Mouse (Mus musculus) bone marrow, adult 2 months (tissue): ENCODE measurements at regions not wholly inside any gene's neighbourhood (a gene's known extent, or its start where the extent isn't known, plus 50 kb on each side); places are given as distances from the start of the nearest gene placed in this dataset.

ENCODE experiments used
- H3K27ac ChIP-seq: fragments of 200-500 bp; 2 replicates; pipeline ENCODE4 v1.5.1; 2012; ENCODE audit warnings: low read depth, mild to moderate bottlenecking, control low read depth, inconsistent platforms, low read length; ENCODE audit not compliant: control insufficient read depth, poor library complexity, insufficient read depth
- H3K4me1 ChIP-seq: fragments of 200-500 bp; 2 replicates; pipeline ENCODE4 v1.6.1; 2011; ENCODE audit warnings: low read length; ENCODE audit not compliant: control insufficient read depth, insufficient read depth
- H3K4me3 ChIP-seq: fragments of 200-500 bp; replicated peaks from 2 replicates; pipeline ENCODE3; 2011; ENCODE audit warnings: mild to moderate bottlenecking, low read depth, low read length, control low read depth; ENCODE audit not compliant: control insufficient read depth
- CTCF ChIP-seq: fragments of 200-500 bp; IDR thresholded peaks from 2 replicates; pipeline ENCODE4 v1.5.1; 2011; ENCODE audit warnings: low read length, control low read depth; ENCODE audit not compliant: control insufficient read depth, insufficient read depth
- POLR2A ChIP-seq: fragments of 200-500 bp; IDR thresholded peaks from 2 replicates; pipeline ENCODE4 v1.6.1; 2011; ENCODE audit warnings: low read depth, mild to moderate bottlenecking, control low read depth, low read length, borderline replicate concordance; ENCODE audit not compliant: control insufficient read depth
- WGBS: fragments of 180-500 bp; shearing (Covaris S2); methylation state at CpG from one replicate; pipeline ENCODE4 v1.1.7; 2018; 5-methylcytosine and 5-hydroxymethylcytosine counted together

- Histone ChIP-seq H3K4me3 (no peak overlapping the region), H3K4me1 (peaks cover 11% of the 10 kb centered on the region; the same call in 1 of the 2 replicates), H3K27ac (no peak overlapping the region)
- 72% methylated on average over 7 of the region's 7 CpGs for WGBS
- no peak for TF ChIP-seq POLR2A
- TF ChIP-seq CTCF: no peak
These were observed 174.6 kb upstream of the Spdye4c start for GRCm38 (mm10) chr2:128416416-128416815.

- TF ChIP-seq CTCF: no peak
- no peak for TF ChIP-seq POLR2A
These were observed 172.0 kb upstream of the Spdye4c start for GRCm38 (mm10) chr2:128418960-128419359.

GRCm38 (mm10) chr2:128420406-128420805 lies 170.6 kb upstream of the Spdye4c start:
- TF ChIP-seq CTCF: no peak
- TF ChIP-seq POLR2A: no peak
- Histone ChIP-seq H3K4me3 (peak overlapping the region; percentile 38), H3K27ac (peak overlapping the region; percentile 22; the same call in 1 of the 2 replicates), H3K4me1 (peaks cover 14% of the 10 kb centered on the region)
- WGBS: 41% methylated on average over 10 of the region's 10 CpGs

More at GRCm38 (mm10) chr2:128418960-128419359, 172.0 kb upstream of the Spdye4c start:
- no peak overlapping the region for H3K4me3 ChIP-seq
- WGBS: 42% methylated on average over 3 of the region's 3 CpGs
- H3K4me1 ChIP-seq: peaks cover 14% of the 10 kb centered on the region
- no peak overlapping the region; the same call in 1 of the 2 replicates for H3K27ac ChIP-seq

- Histone ChIP-seq H3K4me3 (no peak overlapping the region), H3K27ac (0 out of 2 replicates have a peak overlapping the region, but pooled peaks have one; percentile 9), H3K4me1 (peaks cover 11% of the 10 kb centered on the region)
- 30% methylated on average over 6 of the region's 6 CpGs for WGBS
- no peak for TF ChIP-seq POLR2A
- TF ChIP-seq CTCF: peak; percentile 67
These were observed 168.3 kb upstream of the Spdye4c start for GRCm38 (mm10) chr2:128422677-128423076.

- Histone ChIP-seq H3K4me1 (peaks cover 11% of the 10 kb centered on the region), H3K4me3 (no peak overlapping the region), H3K27ac (no peak overlapping the region)
- 55% methylated on average over 7 of the region's 7 CpGs for WGBS
- TF ChIP-seq CTCF: no peak
- TF ChIP-seq POLR2A: no peak
These were observed 166.8 kb upstream of the Spdye4c start for GRCm38 (mm10) chr2:128424236-128424635.

GRCm38 (mm10) chr2:128427181-128427880 lies 163.7 kb upstream of the Spdye4c start:
- peak overlapping the region; percentile 68 for H3K4me3 ChIP-seq
- WGBS: 67% methylated on average over 6 of the region's 6 CpGs
- peak overlapping the region; percentile 83; the same call in 1 of the 2 replicates for H3K27ac ChIP-seq
- TF ChIP-seq POLR2A (no peak), CTCF (no peak)
- peaks cover 8% of the 10 kb centered on the region for H3K4me1 ChIP-seq

GRCm38 (mm10) chr2:128428154-128428553 lies 162.9 kb upstream of the Spdye4c start:
- TF ChIP-seq CTCF (no peak), POLR2A (no peak)
- WGBS: under 1% methylated on average over 7 of the region's 7 CpGs

GRCm38 (mm10) chr2:128428651-128429633 lies 162.1 kb upstream of the Spdye4c start:
- no peak for TF ChIP-seq CTCF
- no peak for TF ChIP-seq POLR2A
- Histone ChIP-seq H3K4me3 (peak overlapping the region; percentile 71), H3K27ac (peak overlapping the region; percentile 83), H3K4me1 (peaks cover 7% of the 10 kb centered on the region)
- WGBS: 2% methylated on average over 18 of the region's 18 CpGs

More at GRCm38 (mm10) chr2:128428154-128428553, 162.9 kb upstream of the Spdye4c start:
- Histone ChIP-seq H3K4me1 (peaks cover 7% of the 10 kb centered on the region), H3K4me3 (peak overlapping the region; percentile 68), H3K27ac (peak overlapping the region; percentile 83)
